Mouse (Mus musculus) spleen, adult 2 months (tissue): Measurements from ENCODE around the gene Exosc9.

Source experiments
- CTCF ChIP-seq: fragments of 200-500 bp; IDR thresholded peaks from 2 replicates; pipeline ENCODE4 v1.5.1; 2011; ENCODE audit warnings: mild to moderate bottlenecking, inconsistent platforms; ENCODE audit not compliant: insufficient read depth, insufficient read length, insufficient replicate concordance; ENCODE audit errors: extremely low read depth
- POLR2A ChIP-seq: fragments of 200-500 bp; IDR thresholded peaks from 2 replicates; pipeline ENCODE4 v1.6.1; 2011; ENCODE audit warnings: low read depth, low read length, inconsistent platforms

DNA sequence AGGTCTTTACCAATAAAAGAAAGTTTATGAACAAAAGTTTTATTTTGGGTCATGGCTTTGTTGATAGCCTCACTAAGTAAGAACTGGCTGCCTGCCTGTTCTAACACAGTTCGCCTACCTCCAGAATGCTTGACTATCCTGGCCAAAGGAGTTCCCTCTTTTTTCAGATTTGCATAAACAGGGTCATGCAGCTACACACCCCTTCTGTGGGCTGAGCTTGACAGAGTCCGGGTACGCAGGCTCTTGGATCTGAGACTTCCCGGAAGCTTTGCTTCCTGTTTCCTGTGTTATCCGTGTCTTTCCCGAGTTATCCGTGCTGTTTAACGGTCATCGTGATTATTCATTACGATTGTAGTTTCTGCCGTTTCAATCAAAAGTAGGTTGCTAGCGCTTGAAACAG, 16.4 kb upstream of the Exosc9 start:
- no peak for TF ChIP-seq CTCF
- TF ChIP-seq POLR2A = no peak
